Mouse (Mus musculus) cortical plate, adult 2 months (tissue): ENCODE measurements at regions not wholly inside any gene's neighbourhood (a gene's known extent, or its start where the extent isn't known, plus 50 kb on each side); places are given as distances from the start of the nearest gene placed in this dataset.
"Not testable (repeated sequence)": the region's sequence is repeated elsewhere in the genome, so short reads cannot be mapped to it uniquely, and the experiment has no call there.

Experiments used
- H3K27ac ChIP-seq: fragments of 200-500 bp; 2 replicates; pipeline ENCODE4 v1.5.1; 2012; ENCODE audit warnings: low read length, control low read depth, inconsistent platforms; ENCODE audit not compliant: insufficient read depth
- H3K4me1 ChIP-seq: fragments of 200-500 bp; 2 replicates; pipeline ENCODE4 v1.6.1; 2011; ENCODE audit warnings: low read length; ENCODE audit not compliant: control insufficient read depth, insufficient read depth
- H3K4me3 ChIP-seq: fragments of 200-500 bp; 2 replicates; pipeline ENCODE4 v1.5.1; 2011; ENCODE audit warnings: mild to moderate bottlenecking, low read length, control low read depth; ENCODE audit not compliant: insufficient read depth
- CTCF ChIP-seq: fragments of 200-500 bp; IDR thresholded peaks from 2 replicates; pipeline ENCODE4 v1.5.1; 2011; ENCODE audit warnings: mild to moderate bottlenecking, control low read depth, low read length; ENCODE audit not compliant: insufficient read depth; ENCODE audit errors: extremely low read depth
- POLR2A ChIP-seq: fragments of 200-500 bp; IDR thresholded peaks from 2 replicates; pipeline ENCODE4 v1.6.1; 2011; ENCODE audit warnings: mild to moderate bottlenecking, low read length, control low read depth; ENCODE audit not compliant: insufficient read depth; ENCODE audit errors: extremely low read depth

- TF ChIP-seq POLR2A: no peak
- Histone ChIP-seq H3K4me3 (no peak overlapping the region), H3K27ac (no peak overlapping the region), H3K4me1 (no peaks in the 10 kb centered on the region)
Observed at GRCm38 (mm10) chr17:48720506-48720905, 211.7 kb upstream of the Lrfn2 start.

- Histone ChIP-seq H3K27ac (no peak overlapping the region), H3K4me1 (no peaks in the 10 kb centered on the region), H3K4me3 (no peak overlapping the region)
- TF ChIP-seq POLR2A: no peak
- TF ChIP-seq CTCF: no peak
Observed at GRCm38 (mm10) chr17:48723286-48723685, 208.9 kb upstream of the Lrfn2 start.

GRCm38 (mm10) chr17:48724513-48725112 lies 207.6 kb upstream of the Lrfn2 start:
- H3K27ac ChIP-seq: no peak overlapping the region
- TF ChIP-seq CTCF (no peak), POLR2A (no peak)

GRCm38 (mm10) chr17:48726460-48726859 lies 205.7 kb upstream of the Lrfn2 start:
- H3K27ac ChIP-seq: no peak overlapping the region
- no peak overlapping the region for H3K4me3 ChIP-seq
- no peaks in the 10 kb centered on the region for H3K4me1 ChIP-seq
- TF ChIP-seq POLR2A (no peak), CTCF (no peak)

More at GRCm38 (mm10) chr17:48724513-48725112, 207.6 kb upstream of the Lrfn2 start:
- Histone ChIP-seq H3K4me1 (no peaks in the 10 kb centered on the region), H3K4me3 (no peak overlapping the region)

GRCm38 (mm10) chr17:48733801-48734200 lies 198.4 kb upstream of the Lrfn2 start:
- no peak for TF ChIP-seq CTCF
- TF ChIP-seq POLR2A: no peak
- H3K4me3 ChIP-seq: no peak overlapping the region
- no peaks in the 10 kb centered on the region for H3K4me1 ChIP-seq
- no peak overlapping the region for H3K27ac ChIP-seq

- H3K4me3 ChIP-seq, H3K4me1 ChIP-seq, H3K27ac ChIP-seq: not testable (repeated sequence)
Observed at GRCm38 (mm10) chr17:48737181-48737580, 195.0 kb upstream of the Lrfn2 start.

GRCm38 (mm10) chr17:48738708-48739107 lies 193.5 kb upstream of the Lrfn2 start:
- TF ChIP-seq CTCF: no peak
- TF ChIP-seq POLR2A: no peak
- H3K27ac ChIP-seq: no peak overlapping the region
- no peaks in the 10 kb centered on the region for H3K4me1 ChIP-seq
- no peak overlapping the region for H3K4me3 ChIP-seq

- no peaks in the 10 kb centered on the region for H3K4me1 ChIP-seq
- TF ChIP-seq CTCF (no peak), POLR2A (no peak)
- no peak overlapping the region for H3K4me3 ChIP-seq
- no peak overlapping the region for H3K27ac ChIP-seq
Observed at GRCm38 (mm10) chr17:48742769-48743405, 189.3 kb upstream of the Lrfn2 start.

GRCm38 (mm10) chr17:48770099-48770498 lies 162.1 kb upstream of the Lrfn2 start:
- peaks cover 6% of the 10 kb centered on the region for H3K4me1 ChIP-seq
- no peak for TF ChIP-seq POLR2A
- no peak overlapping the region for H3K27ac ChIP-seq
- no peak overlapping the region for H3K4me3 ChIP-seq

- Histone ChIP-seq H3K4me1 (peaks cover 7% of the 10 kb centered on the region), H3K4me3 (no peak overlapping the region), H3K27ac (no peak overlapping the region)
- TF ChIP-seq CTCF (no peak), POLR2A (no peak)
Observed at GRCm38 (mm10) chr17:48771721-48772320, 160.4 kb upstream of the Lrfn2 start.
